Mouse (Mus musculus) MEL (cell line): ENCODE results near the gene Camk1g. TPM values are rescaled to one million over a fixed set of nuclear protein-coding genes. Genes with fewer than 3 reads are reported as not detected.

Source experiments
- DNase-seq: peaks from one replicate; pipeline ENCODE4 v3.0.0; 2011; ENCODE audit warnings: low read depth, low spot score
- H3K27ac ChIP-seq: 2 replicates; pipeline ENCODE4 v1.5.1; 2012; ENCODE audit warnings: low read depth, mild to moderate bottlenecking, control low read depth, low read length, moderate library complexity; ENCODE audit not compliant: control insufficient read depth
- H3K27me3 ChIP-seq, 2 experiments: fragments of 150-350 bp in 1 of 2; sonication (generic) in 1 of 2; 2 replicates each; pipeline ENCODE4 v1.6.1; 2012; ENCODE audit warnings: low read length in 2 of 2, mild to moderate bottlenecking in 2 of 2, improper control_type of control experiment in 1 of 2, moderate library complexity in 1 of 2; ENCODE audit not compliant: insufficient read depth in 2 of 2, control insufficient read depth in 1 of 2
- H3K36me3 ChIP-seq, 2 experiments: 2 replicates each; pipeline ENCODE4 v1.6.1; 2012 to 2014; ENCODE audit warnings: low read length in 2 of 2, improper control_type of control experiment in 1 of 2, inconsistent platforms in 1 of 2, mild to moderate bottlenecking in 1 of 2; ENCODE audit not compliant: insufficient read depth in 2 of 2, control insufficient read depth in 1 of 2
- H3K4me1 ChIP-seq, 2 experiments: fragments of 150-350 bp in 1 of 2; sonication (generic) in 1 of 2; 2 replicates each; pipeline ENCODE4 v1.6.1; 2012; ENCODE audit warnings: low read length in 2 of 2, improper control_type of control experiment in 1 of 2, mild to moderate bottlenecking in 1 of 2; ENCODE audit not compliant: insufficient read depth in 2 of 2, control insufficient read depth in 1 of 2
- H3K4me3 ChIP-seq, 2 experiments: fragments of 150-350 bp in 1 of 2; sonication (generic) in 1 of 2; 2 replicates each; pipeline ENCODE4 v1.5.1; 2012; ENCODE audit warnings: low read depth in 2 of 2, low read length in 2 of 2, mild to moderate bottlenecking in 2 of 2, moderate library complexity in 2 of 2, control low read depth in 1 of 2, improper control_type of control experiment in 1 of 2; ENCODE audit not compliant: control insufficient read depth in 1 of 2, insufficient read depth in 1 of 2
- H3K79me2 ChIP-seq: 2 replicates; pipeline ENCODE4 v1.6.1; 2012; ENCODE audit warnings: mild to moderate bottlenecking, low read length, moderate library complexity; ENCODE audit not compliant: control insufficient read depth, poor library complexity, insufficient read depth
- H3K9ac ChIP-seq: 2 replicates; pipeline ENCODE4 v1.6.1; 2012; ENCODE audit warnings: low read depth, mild to moderate bottlenecking, control low read depth, low read length, moderate library complexity; ENCODE audit not compliant: control insufficient read depth, poor library complexity, severe bottlenecking
- H3K9me3 ChIP-seq: fragments of 150-350 bp; sonication (generic); replicated peaks from 2 replicates; pipeline ENCODE4 v1.6.1; 2012; ENCODE audit warnings: mild to moderate bottlenecking, low read length, improper control_type of control experiment, moderate library complexity; ENCODE audit not compliant: insufficient read depth
- BHLHE40 ChIP-seq: IDR thresholded peaks from 2 replicates; pipeline ENCODE4 v1.6.1; 2012; ENCODE audit warnings: low read depth, mild to moderate bottlenecking, inconsistent platforms, low read length, improper control_type of control experiment, borderline replicate concordance
- CHD1 ChIP-seq: IDR thresholded peaks from 2 replicates; pipeline ENCODE4 v1.6.1; 2012; ENCODE audit warnings: low read depth, mild to moderate bottlenecking, inconsistent platforms, low read length, improper control_type of control experiment
- CTCF ChIP-seq, 3 experiments: IDR thresholded peaks in 2 of 3; conservative IDR thresholded peaks in 1 of 3; 2 replicates each; pipeline ENCODE4 v1.5.1; 2011 to 2012; ENCODE audit warnings: low read length in 3 of 3, low read depth in 2 of 3, mild to moderate bottlenecking in 2 of 3, improper control_type of control experiment in 1 of 3, inconsistent platforms in 1 of 3, mixed read lengths in 1 of 3, moderate library complexity in 1 of 3; ENCODE audit not compliant: control insufficient read depth in 1 of 3, insufficient read depth in 1 of 3, poor library complexity in 1 of 3, severe bottlenecking in 1 of 3
- E2F4 ChIP-seq: IDR thresholded peaks from 2 replicates; pipeline ENCODE4 v1.6.1; 2011; ENCODE audit warnings: low read depth, low read length, improper control_type of control experiment, borderline replicate concordance
- ELF1 ChIP-seq: IDR thresholded peaks from 2 replicates; pipeline ENCODE4 v1.6.1; 2014; ENCODE audit warnings: low read depth, mild to moderate bottlenecking, inconsistent platforms, low read length, improper control_type of control experiment, moderate library complexity
- EP300 ChIP-seq, 2 experiments: IDR thresholded peaks; 2 replicates each; pipeline ENCODE4 v1.6.1; 2011; ENCODE audit warnings: improper control_type of control experiment in 2 of 2, low read length in 2 of 2, low read depth in 1 of 2, mild to moderate bottlenecking in 1 of 2
- ETS1 ChIP-seq: IDR thresholded peaks from 2 replicates; pipeline ENCODE4 v1.6.1; 2012; ENCODE audit warnings: low read depth, mild to moderate bottlenecking, inconsistent platforms, low read length, improper control_type of control experiment, moderate library complexity
- GATA1 ChIP-seq: IDR thresholded peaks from 2 replicates; pipeline ENCODE4 v1.6.1; 2011; ENCODE audit warnings: low read depth, low read length, improper control_type of control experiment
- HCFC1 ChIP-seq: IDR thresholded peaks from 2 replicates; pipeline ENCODE4 v1.6.1; 2012; ENCODE audit warnings: low read depth, mild to moderate bottlenecking, inconsistent platforms, low read length, improper control_type of control experiment, moderate library complexity
- JUND ChIP-seq: IDR thresholded peaks from 2 replicates; pipeline ENCODE4 v1.6.1; 2011; ENCODE audit warnings: low read depth, mild to moderate bottlenecking, improper control_type of control experiment, low read length
- KAT2A ChIP-seq: conservative IDR thresholded peaks from 2 replicates; pipeline ENCODE4 v1.6.1; 2012; ENCODE audit warnings: low read depth, low read length, improper control_type of control experiment, inconsistent platforms
- MAX ChIP-seq: IDR thresholded peaks from 2 replicates; pipeline ENCODE4 v1.6.1; 2011; ENCODE audit warnings: low read length, improper control_type of control experiment
- MEF2A ChIP-seq: IDR thresholded peaks from 2 replicates; pipeline ENCODE4 v1.6.1; 2014; ENCODE audit warnings: low read depth, mild to moderate bottlenecking, inconsistent platforms, low read length, improper control_type of control experiment; ENCODE audit not compliant: poor library complexity, insufficient replicate concordance, severe bottlenecking; ENCODE audit errors: extremely low read depth
- MXI1 ChIP-seq: IDR thresholded peaks from 2 replicates; pipeline ENCODE4 v1.6.1; 2011; ENCODE audit warnings: mild to moderate bottlenecking, low read depth, low read length, improper control_type of control experiment
- MYB ChIP-seq: IDR thresholded peaks from 2 replicates; pipeline ENCODE4 v1.6.1; 2011; ENCODE audit warnings: mild to moderate bottlenecking, low read depth, low read length, improper control_type of control experiment
- NRF1 ChIP-seq: IDR thresholded peaks from 2 replicates; pipeline ENCODE4 v1.6.1; 2014; ENCODE audit warnings: low read depth, mild to moderate bottlenecking, inconsistent platforms, low read length, improper control_type of control experiment, moderate library complexity; ENCODE audit not compliant: poor library complexity, insufficient read depth, severe bottlenecking
- POLR2A ChIP-seq, 2 experiments: IDR thresholded peaks; 2 replicates each; pipeline ENCODE4 v1.6.1; 2011 to 2012; ENCODE audit warnings: low read length in 2 of 2, mild to moderate bottlenecking in 2 of 2, control low read depth in 1 of 2, improper control_type of control experiment in 1 of 2, low read depth in 1 of 2, moderate library complexity in 1 of 2; ENCODE audit not compliant: control insufficient read depth in 1 of 2, insufficient read depth in 1 of 2, poor library complexity in 1 of 2
- RAD21 ChIP-seq: IDR thresholded peaks from 2 replicates; pipeline ENCODE4 v1.6.1; 2011; ENCODE audit warnings: mild to moderate bottlenecking, low read depth, low read length, improper control_type of control experiment
- RCOR1 ChIP-seq: IDR thresholded peaks from 2 replicates; pipeline ENCODE4 v1.6.1; 2012; ENCODE audit warnings: low read depth, mild to moderate bottlenecking, inconsistent platforms, low read length, improper control_type of control experiment
- SMC3 ChIP-seq: IDR thresholded peaks from 2 replicates; pipeline ENCODE4 v1.6.1; 2011; ENCODE audit warnings: low read depth, low read length, improper control_type of control experiment
- TAL1 ChIP-seq: IDR thresholded peaks from 2 replicates; pipeline ENCODE4 v1.6.1; 2012; ENCODE audit warnings: mild to moderate bottlenecking, inconsistent platforms, low read length, moderate library complexity, mixed read lengths
- TBP ChIP-seq: IDR thresholded peaks from 2 replicates; pipeline ENCODE4 v1.8.0; 2011; ENCODE audit warnings: low read depth, low read length, improper control_type of control experiment
- ZC3H11A ChIP-seq: IDR thresholded peaks from 2 replicates; pipeline ENCODE4 v1.6.1; 2012; ENCODE audit warnings: low read depth, mild to moderate bottlenecking, inconsistent platforms, low read length, improper control_type of control experiment
- ZKSCAN1 ChIP-seq: IDR thresholded peaks from 2 replicates; pipeline ENCODE4 v1.6.1; 2012; ENCODE audit warnings: low read depth, mild to moderate bottlenecking, inconsistent platforms, low read length, improper control_type of control experiment, moderate library complexity
- ZMIZ1 ChIP-seq: IDR thresholded peaks from 2 replicates; pipeline ENCODE4 v1.6.1; 2012; ENCODE audit warnings: low read depth, mild to moderate bottlenecking, inconsistent platforms, low read length, improper control_type of control experiment, moderate library complexity
- ZNF384 ChIP-seq: IDR thresholded peaks from 2 replicates; pipeline ENCODE4 v1.6.1; 2012; ENCODE audit warnings: low read depth, mild to moderate bottlenecking, inconsistent platforms, low read length, improper control_type of control experiment
- polyA plus RNA-seq, 2 experiments: library from polyadenylated mRNA; stranded (reverse) in 1 of 2; unstranded in 1 of 2; fragments of >175 nt in 1 of 2; fragments of >200 nt in 1 of 2; gene quantifications; 2 replicates each; pipeline versions ENCODE4 v1.2.1 to v1.2.4; 2012; ENCODE audit warnings: low replicate concordance in 2 of 2, low read depth in 1 of 2; ENCODE audit not compliant: insufficient read length in 2 of 2, insufficient read depth in 1 of 2, missing spikeins in 1 of 2
- total RNA-seq: library from RNA; depleted of rRNA; stranded (reverse); fragments of 300-350 nt; gene quantifications from 2 replicates; pipeline ENCODE4 v1.2.3, GENCODE M21; 2012

The Camk1g gene
- total and polyA plus RNA-seq, 3 experiments: not detected

GRCm38 (mm10) chr1:193310519-193311085, 59.5 kb downstream of the Camk1g start:
- Histone ChIP-seq H3K36me3 (no peaks in the 10 kb centered on the region), H3K4me3 (no peak overlapping the region), H3K27me3 (no peaks in the 10 kb centered on the region), H3K27ac (no peak overlapping the region), H3K4me1 (no peaks in the 10 kb centered on the region), H3K79me2 (no peaks in the 10 kb centered on the region), H3K9me3 (no peaks in the 10 kb centered on the region), H3K9ac (no peak overlapping the region)
- TF ChIP-seq JUND (no peak), ZNF384 (no peak), MYB (no peak), E2F4 (no peak), BHLHE40 (no peak), GATA1 (no peak), MEF2A (no peak), MAX (no peak), CTCF (IDR thresholded peaks at IDR 0.05 in 2 of 3, conservative IDR thresholded peaks at IDR 0.05 in 1 of 3; ENCODE audit: control insufficient read depth in 1 of 3, insufficient read depth in 1 of 3, low read depth in 2 of 3, low read length in 3 of 3, poor library complexity in 1 of 3, severe bottlenecking in 1 of 3) (no peak), RCOR1 (no peak), ZKSCAN1 (no peak), EP300 (IDR thresholded peaks at IDR 0.05; ENCODE audit: low read depth in 1 of 2, low read length in 2 of 2) (no peak), ZMIZ1 (no peak), RAD21 (no peak), TAL1 (no peak), TBP (no peak), POLR2A (IDR thresholded peaks at IDR 0.05; ENCODE audit: control insufficient read depth in 1 of 2, insufficient read depth in 1 of 2, low read depth in 1 of 2, low read length in 2 of 2, poor library complexity in 1 of 2) (no peak), ETS1 (no peak)
- DNase-seq: no peak

GRCm38 (mm10) chr1:193309785-193310518, 60.1 kb downstream of the Camk1g start:
- H3K27ac ChIP-seq: no peak overlapping the region
- no peak for DNase-seq
- no peaks in the 10 kb centered on the region for H3K79me2 ChIP-seq
- H3K4me1 ChIP-seq: no peaks in the 10 kb centered on the region
- no peak for TF ChIP-seq POLR2A (IDR thresholded peaks at IDR 0.05; ENCODE audit: control insufficient read depth in 1 of 2, insufficient read depth in 1 of 2, low read depth in 1 of 2, low read length in 2 of 2, poor library complexity in 1 of 2)
- TF ChIP-seq ETS1: no peak
- TF ChIP-seq E2F4: no peak
- TF ChIP-seq KAT2A: no peak
- no peak for TF ChIP-seq MXI1
- no peak for TF ChIP-seq SMC3
- TF ChIP-seq BHLHE40: no peak
- no peak for TF ChIP-seq CHD1
- no peak for TF ChIP-seq JUND
- no peak for TF ChIP-seq NRF1
- no peak for TF ChIP-seq ZC3H11A
- TF ChIP-seq ELF1: no peak
- TF ChIP-seq RAD21: no peak
- no peak for TF ChIP-seq MEF2A
- TF ChIP-seq EP300 (IDR thresholded peaks at IDR 0.05; ENCODE audit: low read depth in 1 of 2, low read length in 2 of 2): no peak
- no peak for TF ChIP-seq ZNF384
- no peak for TF ChIP-seq HCFC1
- TF ChIP-seq GATA1: no peak
- no peak overlapping the region for H3K9ac ChIP-seq
- no peaks in the 10 kb centered on the region for H3K27me3 ChIP-seq
- no peaks in the 10 kb centered on the region for H3K9me3 ChIP-seq
- H3K4me3 ChIP-seq: no peak overlapping the region
- no peaks in the 10 kb centered on the region for H3K36me3 ChIP-seq
